Mouse (Mus musculus) liver (tissue): Measurements from ENCODE around the gene Slc38a7.
"Not testable (repeated sequence)": the region's sequence is repeated elsewhere in the genome, so short reads cannot be mapped to it uniquely, and the experiment has no call there.

Experiments
- DNase-seq: peaks from one replicate; pipeline ENCODE4 v3.0.0-alpha.2; 2020; ENCODE audit warnings: mixed read lengths

Gene Slc38a7

GRCm38 (mm10) chr8:95806461-95807191 lies 46.7 kb downstream of the Slc38a7 start:
- peak; percentile 57 for DNase-seq

GRCm38 (mm10) chr8:95805482-95805881 lies 47.9 kb downstream of the Slc38a7 start:
- no peak for DNase-seq

- DNase-seq: no peak
These were observed 51.1 kb downstream of the Slc38a7 start for GRCm38 (mm10) chr8:95802231-95802630.

DNA sequence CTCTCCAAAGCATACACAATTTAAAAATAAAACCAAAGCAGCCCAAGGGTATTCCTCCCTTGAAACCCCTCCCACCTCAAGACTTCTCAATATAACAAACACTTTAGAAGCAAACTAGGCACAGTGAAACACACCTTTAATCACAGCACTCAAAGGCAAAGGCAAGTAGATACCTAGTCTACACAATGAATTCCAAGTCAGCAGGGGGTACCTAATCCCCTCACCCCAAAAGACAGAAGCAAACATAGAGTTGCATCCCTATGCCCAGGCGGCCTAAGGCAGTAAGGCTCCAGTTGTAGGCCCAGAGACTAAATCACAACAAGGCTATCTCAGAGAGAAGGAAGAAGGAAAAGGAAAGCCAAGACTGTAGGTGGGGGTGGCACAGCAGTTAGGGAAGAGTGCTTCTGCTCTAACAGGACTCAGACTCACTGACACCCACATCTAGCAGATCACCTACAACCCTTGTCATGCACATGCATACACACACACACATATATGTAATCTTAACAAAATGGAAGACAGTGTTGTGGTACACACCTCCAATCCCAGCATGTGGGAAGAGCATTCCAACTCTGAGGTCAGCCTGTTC lies 51.8 kb downstream of the Slc38a7 start:
- no peak for DNase-seq

- DNase-seq: no peak
These were observed 53.0 kb downstream of the Slc38a7 start for GRCm38 (mm10) chr8:95800353-95800752.

DNA sequence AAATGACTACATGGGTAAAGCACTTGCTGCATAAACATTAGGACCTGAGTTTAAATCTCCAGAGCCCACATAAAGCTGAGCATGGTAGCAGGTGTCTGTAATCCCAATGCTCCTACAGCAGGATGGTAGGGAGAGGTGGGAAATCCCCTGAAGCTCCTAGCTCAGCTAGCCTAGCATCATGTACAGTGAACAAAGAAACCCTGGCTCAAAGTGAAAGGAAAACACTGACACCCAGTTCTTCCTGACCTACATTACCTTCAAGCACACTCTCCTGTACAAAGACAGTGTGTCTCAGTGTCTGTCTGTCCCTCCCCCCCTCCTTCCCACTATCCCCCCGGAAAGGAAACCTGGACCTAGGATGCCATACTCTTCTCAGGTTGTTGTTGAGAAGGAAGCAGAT lies 53.4 kb downstream of the Slc38a7 start:
- no peak for DNase-seq

- DNase-seq: no peak
These were observed 54.2 kb downstream of the Slc38a7 start for GRCm38 (mm10) chr8:95799117-95799516.

DNA sequence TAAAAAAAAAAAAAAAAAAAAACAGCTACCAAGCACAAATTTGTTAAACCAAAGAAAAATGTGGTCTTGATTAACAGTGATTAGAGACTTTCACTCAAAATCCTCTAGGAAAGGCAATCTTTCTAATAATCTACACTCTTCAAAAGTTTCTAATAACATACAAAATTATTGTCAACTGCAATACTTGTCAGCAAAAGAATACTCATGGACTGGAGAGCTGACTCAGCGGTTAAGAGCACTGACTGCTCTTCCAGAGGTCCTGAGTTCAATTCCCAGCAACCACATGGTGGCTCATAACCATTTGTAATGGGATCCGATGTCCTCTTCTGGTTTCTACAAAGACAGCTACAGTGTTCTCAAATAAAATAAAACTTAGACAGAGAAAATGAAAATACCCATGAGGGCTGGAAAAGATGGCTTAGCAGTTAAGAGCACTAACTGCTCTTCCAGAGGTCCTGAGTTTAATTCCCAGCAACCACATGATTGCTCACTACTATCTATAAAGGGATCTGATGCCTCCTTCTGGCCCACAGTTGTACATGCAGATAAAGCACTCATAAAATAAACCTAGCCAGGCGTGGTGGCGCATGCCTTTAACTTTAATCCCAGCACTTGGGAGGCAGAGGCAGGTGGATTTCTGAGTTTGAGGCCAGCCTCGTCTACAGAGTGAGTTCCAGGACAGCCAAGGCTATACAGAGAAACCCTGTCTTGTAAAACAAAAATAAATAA lies 57.8 kb downstream of the Slc38a7 start:
- DNase-seq: not testable (repeated sequence)
